Mouse (Mus musculus) CD8-positive naive resting alpha-beta T cell, adult 57 days (primary cell): ENCODE data around the gene Zscan4b. TPM values are rescaled to one million over a fixed set of nuclear protein-coding genes. Genes with fewer than 3 reads are reported as not detected.

ENCODE experiments used
- total RNA-seq: library from RNA; stranded (reverse); gene quantifications from one replicate; pipeline ENCODE4 v1.2.4, GENCODE M21; 2023

The Zscan4b gene
- not detected for total RNA-seq

DNA sequence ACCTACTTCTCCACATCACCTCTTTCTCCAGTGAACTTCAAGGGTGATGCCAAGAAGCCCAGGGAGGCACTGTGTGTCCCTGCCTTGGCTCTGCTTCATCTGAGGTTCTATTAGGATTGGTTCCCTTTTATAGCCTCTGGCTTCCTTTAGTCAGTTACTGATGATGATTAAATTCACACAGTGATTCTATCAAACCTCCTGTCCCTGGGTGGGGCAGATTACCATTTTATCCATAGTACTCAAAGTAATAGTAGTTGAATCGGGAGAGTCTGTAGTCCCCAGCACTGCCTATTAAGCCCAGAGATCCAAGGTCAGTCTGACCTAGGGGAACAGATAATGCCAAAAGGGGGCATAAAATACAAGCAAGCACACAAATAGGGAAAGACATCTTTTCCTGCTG, at the start of gene Zscan4b:
Gene Zscan4b (minus strand): TSS at position 101 of the 400 bp plus-strand sequence.

Other genes with a start within 250 kb of the Zscan4b start
- not detected for gene Nlrp4b, start 217.3 kb downstream of the Zscan4b start, total RNA-seq
- gene Vmn1r71, start 150.7 kb downstream of the Zscan4b start, total RNA-seq = not detected
- not detected for gene Zscan4c, start 100.7 kb upstream of the Zscan4b start, total RNA-seq
- gene Zscan4-ps1, start 164.6 kb upstream of the Zscan4b start, total RNA-seq = not detected